ENCODE assay signal across 11 mouse cellular contexts in genomic region chr7:125577486-125578088, GRCm38 (mm10). TPM values are rescaled to one million over a fixed set of nuclear protein-coding genes. Genes with fewer than 3 reads are reported as not detected.
DNase-seq lines count a peak whose midpoint lies in the region; ATAC-seq and TF ChIP-seq lines count a peak whose summit lies in the region.
"Had no signal": no experiment of that assay in that cellular context is flagged by ENCODE, and none has a peak within 500 bp of the region (broad histone marks: within the 10 kb centered on the region; RNA-seq: fewer than 3 reads in every experiment).

No protein-coding gene starts in this region.

- TF ChIP-seq CTCF in liver, adult 2 months (IDR thresholded peaks at IDR 0.05; ENCODE audit: low read depth, low read length), result no peak

- H3K36me3 ChIP-seq in liver, adult 2 months (ENCODE audit: control insufficient read depth, insufficient read depth, low read length), result peaks cover 4% of the 10 kb centered on the region; the same call in 1 of the 2 replicates
- H3K36me3 ChIP-seq in liver, embryonic 11.5 days (ENCODE audit: control insufficient read depth, insufficient read depth, low read length), result no peaks in the 10 kb centered on the region
- H3K36me3 ChIP-seq in hindbrain, embryonic 12.5 days, result no peaks in the 10 kb centered on the region

- peak; percentile 56 for DNase-seq in adrenal gland, postnatal 14 days
- no peak for DNase-seq in adrenal gland, postnatal 10 days
- DNase-seq in liver, adult 2 months (ENCODE audit: extremely low read depth, low read depth, low spot score), result peak; percentile 85
- no peak for DNase-seq in liver, embryonic 11.5 days (ENCODE audit: low spot score)
- DNase-seq in cerebellum, postnatal 10 days, result peak; percentile 58 to 62
- DNase-seq in thymus, adult 18-20 months, result no peak
- DNase-seq: thymus, postnatal 36 days had no signal

- 16% methylated on average over 11 of the region's 11 CpGs for WGBS in liver, adult 2 months
- WGBS in liver, embryonic 11.5 days, result 66% methylated on average over 11 of the region's 11 CpGs
- 80% methylated on average over 11 of the region's 11 CpGs for whole genome bisulfite sequencing in hindbrain, embryonic 12.5 days

- H3K27ac ChIP-seq in liver, adult 2 months (replicated peaks; ENCODE audit: insufficient read depth, low read depth, low read length), result peak overlapping the region; percentile 64
- H3K27ac ChIP-seq in liver, embryonic 11.5 days (ENCODE audit: low read depth, low read length), result no peak overlapping the region
- no peak overlapping the region for H3K27ac ChIP-seq in hindbrain, embryonic 12.5 days

- peak overlapping the region; percentile 17; the same call in 1 of the 2 replicates for H3K9ac ChIP-seq in liver, adult 2 months (ENCODE audit: low read depth, low read length)
- no peak overlapping the region for H3K9ac ChIP-seq in liver, embryonic 11.5 days (ENCODE audit: low read depth, low read length)
- no peak overlapping the region for H3K9ac ChIP-seq in hindbrain, embryonic 12.5 days
- H3K9ac ChIP-seq: lung, embryonic 15.5 days had no signal

- no peaks in the 10 kb centered on the region for H3K27me3 ChIP-seq in liver, adult 2 months (ENCODE audit: control insufficient read depth, insufficient read depth, low read length)
- no peaks in the 10 kb centered on the region for H3K27me3 ChIP-seq in liver, embryonic 11.5 days (replicated peaks; ENCODE audit: control insufficient read depth, insufficient read depth, low read length)
- H3K27me3 ChIP-seq in hindbrain, embryonic 12.5 days, result 0 out of 2 replicates have a peak, but pooled peaks cover 5% of the 10 kb centered on the region
- H3K27me3 ChIP-seq: lung, embryonic 15.5 days; Patski had no signal

- H3K4me2 ChIP-seq in liver, embryonic 11.5 days, result no peak overlapping the region
- no peak overlapping the region for H3K4me2 ChIP-seq in hindbrain, embryonic 12.5 days (replicated peaks)
- H3K4me2 ChIP-seq: lung, embryonic 15.5 days had no signal

- TF ChIP-seq POLR2A in liver, adult 2 months (IDR thresholded peaks at IDR 0.05; ENCODE audit: extremely low read depth, insufficient read depth, low read length), result no peak

- no peaks in the 10 kb centered on the region for H3K79me2 ChIP-seq in liver, adult 2 months (ENCODE audit: control insufficient read depth, insufficient read depth, low read length)

- peaks cover 17% of the 10 kb centered on the region for H3K4me1 ChIP-seq in liver, adult 2 months (ENCODE audit: control insufficient read depth, insufficient read depth, low read length)
- H3K4me1 ChIP-seq in liver, embryonic 11.5 days (replicated peaks; ENCODE audit: control insufficient read depth, insufficient read depth, low read length), result peaks cover 7% of the 10 kb centered on the region; the same call in 1 of the 2 replicates
- H3K4me1 ChIP-seq in hindbrain, embryonic 12.5 days, result no peaks in the 10 kb centered on the region

- no peak overlapping the region for H3K4me3 ChIP-seq in liver, adult 2 months (ENCODE audit: insufficient read depth, low read depth, low read length)
- H3K4me3 ChIP-seq in liver, embryonic 11.5 days (ENCODE audit: low read depth, low read length), result no peak overlapping the region
- H3K4me3 ChIP-seq in hindbrain, embryonic 12.5 days, result no peak overlapping the region
- H3K4me3 ChIP-seq: lung, embryonic 15.5 days had no signal

- ATAC-seq in liver, embryonic 11.5 days (replicated peaks; ENCODE audit: low FRiP score), result no peak
- peak; percentile 60 for ATAC-seq in megakaryocyte progenitor cell, adult 5-6 weeks (replicated peaks; ENCODE audit: poor library complexity)
- ATAC-seq in hindbrain, embryonic 12.5 days (ENCODE audit: low FRiP score), result no peak

- H3K9me3 ChIP-seq in liver, embryonic 11.5 days (ENCODE audit: control insufficient read depth, low read length), result no peaks in the 10 kb centered on the region
- H3K9me3 ChIP-seq in hindbrain, embryonic 12.5 days (replicated peaks), result no peaks in the 10 kb centered on the region
- H3K9me3 ChIP-seq: lung, embryonic 15.5 days had no signal

RNA-seq across cellular contexts. Expression of gene Il21r, which starts 25.6 kb away (rescaled TPM):
- 0.63 and 8.8 TPM in 2 replicates for total RNA-seq in adrenal gland, postnatal 14 days (2021)
- 1 to 10 TPM; 2.2 to 2.5 TPM for total RNA-seq in adrenal gland, postnatal 10 days (2021)
- total RNA-seq in liver, adult 2 months (2014; rRNA removed), result 0.09 and 0.67 TPM in 2 replicates
- 0.62 and 1.2 TPM in 2 replicates for polyA plus RNA-seq in liver, adult 2 months (2012; rRNA removed)
- 0.81 and 1.1 TPM in 2 replicates for polyA plus RNA-seq in liver, embryonic 11.5 days (2014; fragmentation: Nextera tagmentation; extraction: Ambion mirVana)
- total RNA-seq in megakaryocyte progenitor cell, adult 5-6 weeks (2015), result 2.7 and 4.3 TPM in 2 replicates
- 3.6 and 7.2 TPM in 2 replicates for total RNA-seq in megakaryocyte progenitor cell, adult 5-6 weeks (2017)
- polyA plus RNA-seq in hindbrain, embryonic 12.5 days (2016; fragmentation: Nextera tagmentation; extraction: Ambion mirVana), result 0.30 and 0.57 TPM in 2 replicates
- polyA plus RNA-seq: Patski had no signal

RNA-seq across cellular contexts. Expression of gene Il4ra, which starts 25.7 kb away (rescaled TPM):
- 51.5 and 62.0 TPM in 2 replicates for total RNA-seq in adrenal gland, postnatal 14 days (2021)
- 10 to 100 TPM; 43.9 to 51.3 TPM for total RNA-seq in adrenal gland, postnatal 10 days (2021)
- total RNA-seq in liver, adult 2 months (2014; rRNA removed), result 11.3 and 16.6 TPM in 2 replicates
- 18.7 and 24.0 TPM in 2 replicates for polyA plus RNA-seq in liver, adult 2 months (2012; rRNA removed)
- polyA plus RNA-seq in liver, embryonic 11.5 days (2014; fragmentation: Nextera tagmentation; extraction: Ambion mirVana), result 4.4 and 5.3 TPM in 2 replicates
- 10.5 and 12.0 TPM in 2 replicates for total RNA-seq in megakaryocyte progenitor cell, adult 5-6 weeks (2015)
- total RNA-seq in megakaryocyte progenitor cell, adult 5-6 weeks (2017), result 19.2 and 20.4 TPM in 2 replicates
- 5.4 and 7.3 TPM in 2 replicates for polyA plus RNA-seq in hindbrain, embryonic 12.5 days (2016; fragmentation: Nextera tagmentation; extraction: Ambion mirVana)

Comparison
In these comparisons a context has a peak if more than half of its experiments do, and no peak if none do; other contexts are left out.
1. DNase-seq: peak in adrenal gland, postnatal 14 days (single experiment), liver, adult 2 months (single experiment) and cerebellum, postnatal 10 days (2 of 2); none in adrenal gland, postnatal 10 days (single experiment), liver, embryonic 11.5 days (single experiment) and thymus, adult 18-20 months (0 of 2).